Mouse (Mus musculus) heart, adult 2 months (tissue): ENCODE measurements around the gene Myo1h. TPM values are rescaled to one million over a fixed set of nuclear protein-coding genes. Genes with fewer than 3 reads are reported as not detected.
A peak's percentile ranks its signal among the peaks of the same experiment; 100 is the strongest.

Source experiments
- DNase-seq, 2 experiments: peaks; one replicate each; pipeline ENCODE4 v3.0.0; 2021
- H3K27ac ChIP-seq: fragments of 200-600 bp; 2 replicates; pipeline ENCODE4 v1.8.1; 2022
- H3K27me3 ChIP-seq: fragments of 200-500 bp; 2 replicates; pipeline ENCODE4 v1.6.1; 2012; ENCODE audit warnings: mild to moderate bottlenecking, low read length, inconsistent platforms, mixed read lengths; ENCODE audit not compliant: control insufficient read depth, insufficient read depth
- H3K36me3 ChIP-seq: fragments of 200-500 bp; 2 replicates; pipeline ENCODE4 v1.6.1; 2012; ENCODE audit warnings: low read length, inconsistent platforms; ENCODE audit not compliant: control insufficient read depth, insufficient read depth
- H3K4me1 ChIP-seq: fragments of 200-500 bp; 2 replicates; pipeline ENCODE4 v1.6.1; 2011; ENCODE audit warnings: low read length; ENCODE audit not compliant: control insufficient read depth, insufficient read depth
- H3K4me3 ChIP-seq: fragments of 200-600 bp; 2 replicates; pipeline ENCODE4 v1.8.1; 2022
- H3K79me2 ChIP-seq: fragments of 200-500 bp; replicated peaks from 2 replicates; pipeline ENCODE4 v1.6.1; 2012; ENCODE audit warnings: mild to moderate bottlenecking, inconsistent platforms, low read length, moderate library complexity, mixed read lengths; ENCODE audit not compliant: control insufficient read depth, insufficient read depth
- H3K9ac ChIP-seq: fragments of 200-500 bp; 2 replicates; pipeline ENCODE4 v1.6.1; 2012; ENCODE audit warnings: low read depth, mild to moderate bottlenecking, control low read depth, inconsistent platforms, low read length, mixed read lengths
- CTCF ChIP-seq: fragments of 200-600 bp; IDR thresholded peaks from 2 replicates; pipeline ENCODE4 v1.8.1; 2022; ENCODE audit warnings: antibody characterized with exemption, mild to moderate bottlenecking, moderate library complexity
- EP300 ChIP-seq: fragments of 200-500 bp; IDR thresholded peaks from 2 replicates; pipeline ENCODE4 v1.6.1; 2011; ENCODE audit warnings: low read depth, low read length, control low read depth; ENCODE audit not compliant: insufficient read depth
- POLR2A ChIP-seq: fragments of 200-500 bp; IDR thresholded peaks from 2 replicates; pipeline ENCODE4 v1.6.1; 2011; ENCODE audit warnings: mild to moderate bottlenecking, low read depth, low read length, control low read depth; ENCODE audit not compliant: insufficient read depth
- WGBS: fragments of 180-500 bp; shearing (Covaris S2); methylation state at CpG from one replicate; pipeline ENCODE4 v1.1.7; 2018; 5-methylcytosine and 5-hydroxymethylcytosine counted together
- intact Hi-C: fragments of 180-260 bp; cut with DNase I; formaldehyde crosslinking; loops from one replicate; pipeline ENCODE4 v1.15.1; 2025
- polyA plus RNA-seq: library from polyadenylated mRNA; depleted of rRNA; stranded (reverse); fragments of >200 nt; gene quantifications from 2 replicates; pipeline ENCODE4 v1.2.3, GENCODE M21; 2012
- total RNA-seq, 2 experiments: library from RNA; stranded (reverse); gene quantifications; 2 replicates each; pipeline ENCODE4 v1.2.3; 2021

The Myo1h gene
- total and polyA plus RNA-seq, 3 experiments, result 0.39 to 0.47 TPM; not detected in 1

DNA sequence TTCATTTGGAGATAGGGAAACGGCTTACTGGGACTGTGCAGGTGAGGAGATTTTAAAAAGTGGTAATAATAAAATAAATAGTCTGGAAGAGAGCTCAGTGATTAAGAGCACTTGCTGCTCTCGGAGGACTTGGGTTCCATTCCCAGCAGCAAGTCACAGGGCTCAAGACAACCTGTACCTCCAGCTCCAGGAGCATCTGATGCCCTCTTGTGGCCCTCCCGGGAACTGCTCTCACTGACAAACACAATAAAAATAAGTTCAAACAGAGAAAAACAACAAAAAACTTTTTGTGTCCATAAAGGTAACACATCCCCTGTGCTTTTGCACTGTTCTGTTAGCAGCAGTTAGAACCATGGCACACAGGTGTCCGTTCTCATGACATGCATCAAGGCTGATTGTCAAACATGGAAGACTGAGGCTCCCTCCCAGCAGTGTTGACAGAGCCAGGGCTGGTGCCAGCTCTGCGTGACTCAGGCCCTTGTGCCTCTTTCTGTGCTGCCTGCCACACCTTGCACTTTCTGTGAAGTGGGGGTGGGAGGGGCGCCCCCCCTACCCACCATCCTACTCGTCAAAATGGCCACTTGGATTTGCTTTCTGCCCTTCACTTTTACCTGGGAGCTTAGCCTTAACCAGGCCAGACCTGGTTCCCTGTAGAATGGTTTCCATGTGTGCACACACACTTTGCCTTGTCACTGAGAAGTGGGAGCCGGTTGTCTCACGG is 94.4 kb downstream of the Myo1h start:
- TF ChIP-seq POLR2A (no peak), CTCF (peak; percentile 94), EP300 (no peak)
- Histone ChIP-seq H3K36me3 (no peaks in the 10 kb centered on the region), H3K27ac (no peak overlapping the region), H3K4me1 (no peaks in the 10 kb centered on the region; the same call in 1 of the 2 replicates), H3K27me3 (no peaks in the 10 kb centered on the region), H3K4me3 (no peak overlapping the region), H3K9ac (no peak overlapping the region), H3K79me2 (peaks cover 6% of the 10 kb centered on the region)
- WGBS, result 81% methylated on average over 9 of the region's 9 CpGs
- peak in 1 of 2 experiments; percentile 53 for DNase-seq
- intact Hi-C loops, result loop anchor here (1.0 to 2.0 kb wide), 2 partner anchors 27 to 71 kb away; no protein-coding TSS in a partner anchor

DNA sequence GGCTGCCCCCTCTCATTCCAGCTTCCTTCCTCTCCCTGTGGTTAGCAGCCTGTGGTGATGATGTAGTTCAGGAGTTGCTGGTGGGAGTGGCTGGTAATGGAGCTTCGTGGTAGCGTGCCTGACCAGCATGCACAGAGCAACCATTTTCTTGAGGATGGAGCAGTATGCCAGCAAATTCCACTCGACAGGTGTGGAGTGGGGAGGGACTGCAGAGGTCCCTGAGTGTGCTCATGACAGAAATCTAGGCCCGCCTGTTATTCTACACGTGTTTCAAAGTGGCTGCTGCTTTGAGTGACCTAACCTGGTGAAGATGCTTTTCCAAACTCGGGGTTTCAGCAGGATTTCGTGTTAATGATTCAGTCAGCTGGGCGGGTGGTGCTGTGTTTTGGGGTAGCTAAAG is 95.5 kb downstream of the Myo1h start:
- Histone ChIP-seq H3K4me3 (no peak overlapping the region), H3K9ac (no peak overlapping the region), H3K27ac (no peak overlapping the region), H3K79me2 (peaks cover 6% of the 10 kb centered on the region), H3K4me1 (no peaks in the 10 kb centered on the region; the same call in 1 of the 2 replicates), H3K36me3 (no peaks in the 10 kb centered on the region), H3K27me3 (no peaks in the 10 kb centered on the region)
- TF ChIP-seq POLR2A, result no peak
- no peak for TF ChIP-seq EP300
- TF ChIP-seq CTCF, result no peak
- intact Hi-C loops, result no loop called here
- WGBS, result 86% methylated on average over 8 of the region's 8 CpGs
- no peak for DNase-seq

DNA sequence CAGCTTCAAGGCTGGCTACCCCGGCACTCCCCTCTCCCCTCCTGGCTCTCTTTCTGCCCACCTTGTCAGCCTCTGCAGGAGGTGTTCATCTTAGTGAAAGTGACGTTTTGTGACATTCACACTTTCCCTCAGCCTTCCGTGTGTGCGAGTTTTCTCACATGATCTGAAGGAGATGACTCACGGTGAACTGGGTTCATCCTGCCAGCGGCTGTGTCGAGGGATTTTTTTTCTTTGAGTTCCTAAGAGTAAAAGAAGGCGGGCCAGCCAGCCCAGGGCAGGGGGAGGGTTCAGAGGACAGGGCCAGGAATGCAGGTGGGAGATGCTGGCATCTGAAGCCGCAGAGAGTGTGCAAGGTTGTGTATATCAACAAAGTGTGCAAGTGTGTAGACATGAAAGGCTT is 104.2 kb downstream of the Myo1h start:
- intact Hi-C loops, result no loop called here
- no peak overlapping the region for H3K4me3 ChIP-seq
- 76% methylated on average over 9 of the region's 9 CpGs for WGBS
- H3K27me3 ChIP-seq, result no peaks in the 10 kb centered on the region
- no peak for DNase-seq
- H3K27ac ChIP-seq, result no peak overlapping the region
- TF ChIP-seq POLR2A, result no peak
- no peak for TF ChIP-seq CTCF
- TF ChIP-seq EP300, result no peak
- H3K36me3 ChIP-seq, result no peaks in the 10 kb centered on the region
- H3K79me2 ChIP-seq, result no peaks in the 10 kb centered on the region
- H3K9ac ChIP-seq, result no peak overlapping the region
- no peaks in the 10 kb centered on the region for H3K4me1 ChIP-seq

DNA sequence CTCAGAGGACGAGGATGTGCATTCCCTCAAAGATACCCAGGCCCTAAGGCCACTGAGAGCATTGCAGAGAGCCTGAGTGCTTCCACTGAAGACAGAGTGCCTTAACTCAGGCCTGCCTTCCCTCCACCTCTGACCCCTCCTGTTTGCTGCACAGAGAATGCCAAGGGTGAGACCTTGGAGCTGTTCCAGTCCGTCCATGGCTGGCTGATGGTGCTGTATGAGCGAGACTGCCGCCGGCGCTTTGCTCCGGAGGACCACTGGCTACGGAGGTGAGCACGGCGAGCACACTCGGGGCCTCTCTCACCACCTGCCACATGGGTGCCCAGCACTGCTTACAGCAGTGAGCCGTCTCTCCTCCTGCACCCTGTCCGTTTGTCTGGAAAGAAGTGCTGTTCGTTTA is 117.6 kb downstream of the Myo1h start:
- no peaks in the 10 kb centered on the region for H3K36me3 ChIP-seq
- intact Hi-C loops, result no loop called here
- DNase-seq, result no peak
- 85% methylated on average over 14 of the region's 14 CpGs for WGBS
- no peaks in the 10 kb centered on the region for H3K79me2 ChIP-seq
- H3K27ac ChIP-seq, result no peak overlapping the region
- H3K27me3 ChIP-seq, result no peaks in the 10 kb centered on the region
- no peaks in the 10 kb centered on the region for H3K4me1 ChIP-seq
- TF ChIP-seq EP300 (no peak), POLR2A (no peak), CTCF (no peak)
- H3K9ac ChIP-seq, result no peak overlapping the region
- H3K4me3 ChIP-seq, result no peak overlapping the region

DNA sequence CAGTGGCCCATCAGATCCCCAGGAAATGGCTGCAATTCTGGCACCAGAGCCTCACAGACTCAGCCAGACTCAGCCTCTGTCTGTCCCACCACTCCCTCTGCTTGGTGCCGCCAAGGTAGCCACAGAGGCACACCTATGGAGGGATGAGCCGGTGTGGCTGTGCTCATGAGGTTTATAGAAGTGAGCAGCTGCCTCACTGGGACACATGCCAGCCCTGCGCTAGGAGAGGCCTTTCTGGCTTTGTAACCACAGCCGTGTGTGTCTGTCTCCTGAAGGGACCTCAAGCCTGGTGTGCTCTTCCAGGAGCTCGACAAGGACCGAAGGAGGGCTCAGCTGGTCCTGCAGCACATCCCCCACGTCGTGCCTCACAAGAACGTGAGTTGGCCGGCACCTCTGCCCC is 118.3 kb downstream of the Myo1h start:
- intact Hi-C loops, result no loop called here
- Histone ChIP-seq H3K36me3 (no peaks in the 10 kb centered on the region), H3K27ac (no peak overlapping the region), H3K27me3 (no peaks in the 10 kb centered on the region), H3K4me3 (no peak overlapping the region), H3K9ac (no peak overlapping the region), H3K4me1 (no peaks in the 10 kb centered on the region), H3K79me2 (no peaks in the 10 kb centered on the region)
- 76% methylated on average over 10 of the region's 10 CpGs for WGBS
- TF ChIP-seq CTCF (no peak), EP300 (no peak), POLR2A (no peak)
- DNase-seq, result no peak

DNA sequence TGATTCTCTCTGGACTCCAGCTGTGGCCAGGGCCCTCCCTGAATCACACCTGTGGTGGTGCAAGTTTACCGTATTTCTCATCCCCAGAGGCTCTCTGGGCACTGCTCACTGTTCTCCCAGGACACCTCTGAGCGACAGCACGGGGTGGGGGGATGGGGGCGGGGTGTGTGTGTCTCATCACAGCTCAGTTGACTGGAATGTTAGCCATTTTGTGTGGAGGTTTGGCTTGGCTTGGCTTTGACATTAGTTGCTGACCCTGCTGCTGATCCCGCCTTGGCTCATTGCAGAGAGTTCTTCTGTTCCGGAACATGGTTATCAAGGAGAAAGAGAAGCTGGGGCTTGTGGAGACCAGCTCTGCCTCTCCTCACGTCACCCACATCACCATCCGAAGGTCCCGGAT is 118.8 kb downstream of the Myo1h start:
- Histone ChIP-seq H3K79me2 (no peaks in the 10 kb centered on the region), H3K36me3 (no peaks in the 10 kb centered on the region), H3K4me1 (no peaks in the 10 kb centered on the region), H3K9ac (no peak overlapping the region), H3K27ac (no peak overlapping the region), H3K27me3 (no peaks in the 10 kb centered on the region), H3K4me3 (no peak overlapping the region)
- no peak for TF ChIP-seq POLR2A
- intact Hi-C loops, result no loop called here
- WGBS, result 85% methylated on average over 9 of the region's 9 CpGs
- DNase-seq, result no peak
